Mouse (Mus musculus): ENCODE results near the gene Mapk13.
"Not testable (repeated sequence)": the region's sequence is repeated elsewhere in the genome, so short reads cannot be mapped to it uniquely, and the experiment has no call there.

Gene Mapk13

DNA sequence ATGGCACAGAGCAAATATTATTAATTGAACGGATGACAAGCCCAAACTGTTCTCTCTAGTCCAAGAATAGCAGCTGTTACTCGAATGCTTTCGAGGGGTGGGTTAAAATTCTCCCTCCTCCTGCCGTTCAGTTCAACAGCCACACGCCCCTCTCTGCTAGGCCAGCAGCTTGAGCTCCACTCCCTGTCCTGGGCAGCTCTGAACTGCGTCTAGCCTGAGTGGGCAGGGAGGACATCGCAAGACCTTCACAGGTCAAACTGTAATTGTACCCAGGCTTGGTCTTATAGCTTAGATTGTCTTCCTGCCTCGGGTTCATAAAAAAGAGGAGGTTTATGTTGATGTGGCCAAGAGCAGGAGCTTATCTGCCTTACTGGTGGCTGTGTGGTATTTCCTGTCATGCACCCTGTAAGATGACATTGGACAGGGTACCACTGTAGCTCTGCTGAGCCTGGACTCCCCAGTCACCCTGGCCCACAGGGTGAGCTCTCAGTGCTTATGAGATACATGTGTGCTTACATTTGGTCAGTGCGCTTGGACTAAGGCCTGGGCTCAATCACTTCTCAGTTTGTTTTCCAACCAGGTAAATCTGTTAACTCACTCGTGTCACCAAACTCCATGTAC lies 46.4 kb downstream of the Mapk13 start:
- DNase-seq: no peak

DNA sequence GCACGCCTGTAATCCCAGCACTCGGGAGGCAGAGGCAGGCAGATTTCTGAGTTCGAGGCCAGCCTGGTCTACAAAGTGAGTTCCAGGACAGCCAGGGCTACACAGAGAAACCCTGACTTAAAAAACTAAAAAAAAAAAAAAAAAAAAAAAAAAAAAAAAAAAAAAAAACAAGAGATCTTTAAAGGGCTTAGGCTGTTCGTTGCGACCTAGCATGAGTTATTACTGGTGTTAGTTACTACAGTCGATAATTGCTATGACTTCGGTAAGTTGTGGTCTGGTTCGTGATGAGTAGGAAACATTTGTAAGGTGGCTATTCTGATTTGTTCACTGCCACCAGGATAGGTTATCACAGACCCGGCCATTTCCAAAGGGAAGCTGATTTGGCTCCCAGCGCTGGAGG lies 47.2 kb downstream of the Mapk13 start:
- DNase-seq: not testable (repeated sequence)

DNA sequence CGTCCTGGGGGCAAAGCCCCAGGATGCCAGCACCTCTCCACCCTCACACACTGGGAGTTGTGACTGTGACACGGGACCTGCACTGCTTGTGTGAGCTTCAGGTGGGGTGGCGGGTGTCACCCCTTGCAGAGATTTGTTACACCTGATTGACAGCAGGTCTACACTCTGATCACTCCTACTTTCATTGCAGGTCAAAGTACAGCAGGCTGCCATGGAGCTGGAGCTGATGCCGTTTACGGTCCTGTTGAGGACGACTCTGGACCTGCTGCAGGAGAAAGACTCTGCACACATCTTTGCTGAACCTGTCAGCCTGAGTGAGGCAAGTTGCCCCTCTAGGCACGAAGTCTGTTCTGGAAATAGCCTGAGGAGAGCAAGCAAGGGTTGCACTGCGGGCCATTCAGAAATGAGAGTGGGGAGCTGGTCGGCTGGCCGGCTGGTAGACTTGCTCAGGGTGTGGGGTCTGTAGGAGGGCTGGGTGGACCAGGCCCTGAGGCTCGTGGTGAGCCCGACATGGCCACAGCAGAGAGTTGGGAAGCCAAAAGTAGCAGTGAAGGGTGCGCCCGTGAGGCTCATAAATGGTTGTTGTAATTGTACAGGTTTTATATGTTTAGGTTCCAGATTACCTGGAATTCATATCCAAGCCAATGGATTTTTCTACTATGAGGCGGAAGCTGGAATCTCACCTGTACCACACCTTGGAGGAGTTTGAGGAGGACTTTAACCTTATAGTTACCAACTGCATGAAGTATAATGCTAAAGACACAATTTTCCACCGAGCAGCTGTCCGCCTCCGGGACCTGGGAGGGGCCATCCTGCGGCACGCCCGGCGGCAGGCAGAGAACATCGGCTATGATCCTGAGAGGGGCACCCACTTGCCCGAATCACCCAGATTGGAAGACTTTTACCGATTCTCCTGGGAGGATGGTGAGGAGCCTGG lies 48.0 kb downstream of the Mapk13 start:
- no peak for DNase-seq

DNA sequence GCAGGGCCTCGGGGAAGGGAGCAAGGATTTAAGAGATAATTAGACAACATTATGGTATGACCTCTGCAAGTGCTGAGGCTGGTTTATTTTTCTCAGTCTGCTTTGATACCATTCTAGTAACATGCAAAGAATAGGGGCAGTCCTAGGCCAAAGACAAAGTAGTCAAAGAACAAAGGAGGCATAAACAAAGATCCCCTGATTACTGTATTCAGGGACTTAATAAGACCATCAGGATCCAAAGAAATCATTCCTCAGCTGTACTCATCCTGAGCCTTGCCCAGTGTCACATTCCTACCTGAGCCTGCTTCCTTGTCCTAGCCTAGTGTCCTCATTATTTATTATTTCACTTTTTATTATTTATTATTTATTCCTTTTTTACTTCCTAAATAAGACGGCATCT lies 51.1 kb downstream of the Mapk13 start:
- no peak for DNase-seq

- no peak for DNase-seq
Measured at GRCm38 (mm10) chr17:28823004-28823745, 54.1 kb downstream of the Mapk13 start.

DNA sequence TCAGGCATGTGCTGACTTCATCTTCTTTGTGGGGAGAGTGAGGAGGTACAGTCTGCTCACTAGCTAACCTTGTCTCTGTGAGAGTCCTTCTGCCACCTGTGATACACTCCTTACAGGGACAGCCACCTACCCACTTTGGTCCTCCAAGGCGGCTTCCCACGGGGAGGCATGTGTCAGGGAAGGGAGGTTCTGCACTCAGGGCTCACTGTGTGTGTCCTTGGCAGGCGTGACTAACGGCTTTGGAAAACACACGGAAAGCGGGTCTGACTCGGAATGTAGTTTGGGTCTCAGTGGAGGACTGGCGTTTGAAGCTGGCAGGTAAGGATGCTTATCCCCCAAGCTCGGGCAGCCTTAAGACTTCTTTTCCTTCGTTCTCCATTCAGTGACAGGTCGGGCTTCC lies 54.7 kb downstream of the Mapk13 start:
- DNase-seq: no peak

GRCm38 (mm10) chr17:28824896-28825295 lies 55.8 kb downstream of the Mapk13 start:
- no peak for DNase-seq

- no peak for DNase-seq
Measured at GRCm38 (mm10) chr17:28825359-28826041, 56.4 kb downstream of the Mapk13 start.

DNA sequence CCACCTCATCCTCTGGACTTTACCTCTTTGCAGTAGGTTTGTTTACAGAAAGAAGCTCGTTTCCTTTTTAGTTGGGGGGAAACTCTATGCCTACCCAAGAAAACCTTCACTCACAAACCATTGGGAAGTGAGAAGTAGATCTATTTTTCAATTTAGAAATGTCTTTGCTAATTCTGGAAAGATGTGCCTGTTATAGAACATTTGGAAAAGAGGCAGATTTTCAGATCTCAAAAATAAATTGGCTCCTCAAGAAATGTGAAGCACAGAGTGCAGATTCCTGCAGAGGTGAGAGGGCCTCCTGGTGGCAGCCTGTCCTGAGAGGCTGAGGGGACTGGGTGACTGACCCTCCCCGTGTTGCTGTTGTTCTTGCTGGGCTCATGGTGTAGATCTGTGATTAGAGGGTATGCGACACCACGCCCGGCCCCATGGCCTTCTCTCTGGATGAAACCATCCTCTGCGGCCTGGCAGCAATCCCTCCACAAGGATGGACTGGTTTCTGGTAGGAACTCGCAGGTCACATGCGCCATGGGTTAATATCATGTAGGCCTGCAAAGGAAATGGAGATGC lies 58.7 kb downstream of the Mapk13 start:
- DNase-seq: no peak

- DNase-seq: no peak
Measured at GRCm38 (mm10) chr17:28829120-28829519, 60.0 kb downstream of the Mapk13 start.

All from thymus, postnatal 4 days (tissue).